Mouse (Mus musculus): Measurements from ENCODE around the gene Commd1. TPM values are rescaled to one million over a fixed set of nuclear protein-coding genes. Genes with fewer than 3 reads are reported as not detected.

The Commd1 gene
- polyA plus RNA-seq, 1 experiment from 2014 or later, result 282 TPM

DNA sequence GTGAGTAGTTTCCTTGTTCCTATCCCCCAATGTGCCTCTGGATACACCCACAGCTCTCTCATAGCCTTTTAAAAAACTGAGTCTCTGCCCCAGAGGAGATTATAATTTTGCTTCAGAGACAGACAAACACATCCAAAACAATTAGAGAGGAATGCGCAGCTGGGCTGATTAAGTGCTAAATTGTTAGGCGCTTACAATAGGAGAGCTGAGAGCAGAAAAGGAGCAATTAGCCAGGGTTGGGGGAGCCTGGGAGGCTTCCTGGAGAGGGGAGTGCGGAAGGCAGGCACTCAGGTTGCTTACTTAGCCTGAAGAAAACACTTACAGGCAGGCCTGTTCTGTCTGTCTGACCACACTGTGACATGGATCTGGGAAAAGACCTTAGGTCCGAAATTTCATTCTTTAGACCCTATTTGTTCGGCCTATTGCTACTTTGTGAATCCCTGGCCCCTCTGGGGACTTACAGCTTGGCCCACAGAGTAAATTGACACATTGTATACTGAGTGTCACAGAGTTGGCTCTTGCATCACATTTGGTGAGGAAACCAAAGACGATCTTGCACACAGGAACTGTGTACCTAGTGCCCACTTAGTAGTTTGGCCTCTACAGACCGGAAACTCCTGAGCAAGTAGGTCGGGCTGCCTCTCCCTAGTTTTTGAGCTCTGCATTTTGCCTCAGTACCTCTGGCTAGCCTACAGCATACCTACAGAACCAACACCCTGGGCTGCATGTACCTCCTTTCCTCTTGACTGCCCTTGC is 117.7 kb downstream of the Commd1 start:
- WGBS, result 55% methylated on average over 8 of the region's 8 CpGs
- Histone ChIP-seq H3K9me3 (ENCODE audit: control insufficient read depth, low read length) (no peaks in the 10 kb centered on the region), H3K4me1 (replicated peaks; ENCODE audit: control insufficient read depth, insufficient read depth, low read length) (peaks cover 9% of the 10 kb centered on the region), H3K27ac (no peak overlapping the region), H3K4me3 (replicated peaks; ENCODE audit: low read length) (no peak overlapping the region), H3K27me3 (ENCODE audit: control insufficient read depth, insufficient read depth, low read length) (peaks cover 34% of the 10 kb centered on the region), H3K9ac (no peak overlapping the region), H3K4me2 (replicated peaks) (no peak overlapping the region), H3K36me3 (replicated peaks; ENCODE audit: control insufficient read depth, insufficient read depth) (no peaks in the 10 kb centered on the region)
- DNase-seq (ENCODE audit: low spot score) (no peak), ATAC-seq (ENCODE audit: low FRiP score) (no peak)

DNA sequence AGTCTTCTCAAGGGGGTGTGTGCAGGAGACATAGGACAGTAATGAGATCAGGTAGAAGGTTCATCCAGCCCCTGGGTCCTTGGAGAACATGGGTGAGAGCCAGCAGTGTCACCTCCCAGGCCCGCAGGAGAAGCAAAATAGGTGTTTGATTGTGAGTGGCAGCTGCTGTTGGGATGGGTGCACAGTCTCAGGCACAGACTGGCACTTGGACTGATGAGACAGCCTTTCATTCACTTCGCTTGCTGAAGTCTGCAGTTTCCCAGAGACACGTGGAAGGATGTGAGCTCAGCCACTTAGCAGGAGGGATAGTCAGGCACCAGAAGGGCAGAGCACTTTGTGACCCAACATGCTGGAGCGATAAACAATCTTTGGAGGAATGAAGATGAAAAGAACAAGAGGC is 118.6 kb downstream of the Commd1 start:
- ATAC-seq (ENCODE audit: low FRiP score) (no peak), DNase-seq (ENCODE audit: low spot score) (no peak)
- no peak overlapping the region for H3K27ac ChIP-seq
- H3K27me3 ChIP-seq (ENCODE audit: control insufficient read depth, insufficient read depth, low read length), result peaks cover 43% of the 10 kb centered on the region
- H3K36me3 ChIP-seq (replicated peaks; ENCODE audit: control insufficient read depth, insufficient read depth), result no peaks in the 10 kb centered on the region
- no peak overlapping the region for H3K4me3 ChIP-seq (replicated peaks; ENCODE audit: low read length)
- 51% methylated on average over 4 of the region's 4 CpGs for WGBS
- no peak overlapping the region for H3K9ac ChIP-seq
- H3K9me3 ChIP-seq (ENCODE audit: control insufficient read depth, low read length), result no peaks in the 10 kb centered on the region
- H3K4me1 ChIP-seq (replicated peaks; ENCODE audit: control insufficient read depth, insufficient read depth, low read length), result peaks cover 14% of the 10 kb centered on the region
- H3K4me2 ChIP-seq (replicated peaks), result no peak overlapping the region

DNA sequence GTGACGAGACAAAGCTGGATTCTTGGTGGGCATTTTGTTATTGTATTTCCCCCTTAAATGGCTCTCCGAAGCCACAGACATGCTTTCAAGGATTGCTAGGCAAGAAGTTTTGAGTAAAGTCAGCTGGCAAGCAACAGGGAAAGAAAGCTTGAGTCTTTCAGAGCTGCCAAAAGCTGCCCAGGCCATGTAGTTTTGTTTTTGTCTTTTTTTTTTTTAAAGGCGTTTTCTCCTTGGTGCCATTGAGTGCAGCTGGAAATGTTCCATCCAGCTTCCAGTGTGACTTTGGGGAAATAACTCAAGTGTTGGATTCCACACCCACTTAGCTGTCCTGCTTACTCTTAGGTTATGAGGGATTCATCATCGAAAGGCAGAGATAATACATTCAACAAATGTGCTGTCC is 120.9 kb downstream of the Commd1 start:
- WGBS, result 51% methylated on average over 4 of the region's 4 CpGs
- Histone ChIP-seq H3K27me3 (ENCODE audit: control insufficient read depth, insufficient read depth, low read length) (peaks cover 65% of the 10 kb centered on the region), H3K4me1 (replicated peaks; ENCODE audit: control insufficient read depth, insufficient read depth, low read length) (peaks cover 14% of the 10 kb centered on the region), H3K4me2 (replicated peaks) (no peak overlapping the region; the same call in 1 of the 2 replicates), H3K27ac (no peak overlapping the region), H3K9ac (no peak overlapping the region), H3K36me3 (replicated peaks; ENCODE audit: control insufficient read depth, insufficient read depth) (no peaks in the 10 kb centered on the region), H3K4me3 (replicated peaks; ENCODE audit: low read length) (no peak overlapping the region), H3K9me3 (ENCODE audit: control insufficient read depth, low read length) (no peaks in the 10 kb centered on the region)
- ATAC-seq (ENCODE audit: low FRiP score) (no peak), DNase-seq (ENCODE audit: low spot score) (no peak)

DNA sequence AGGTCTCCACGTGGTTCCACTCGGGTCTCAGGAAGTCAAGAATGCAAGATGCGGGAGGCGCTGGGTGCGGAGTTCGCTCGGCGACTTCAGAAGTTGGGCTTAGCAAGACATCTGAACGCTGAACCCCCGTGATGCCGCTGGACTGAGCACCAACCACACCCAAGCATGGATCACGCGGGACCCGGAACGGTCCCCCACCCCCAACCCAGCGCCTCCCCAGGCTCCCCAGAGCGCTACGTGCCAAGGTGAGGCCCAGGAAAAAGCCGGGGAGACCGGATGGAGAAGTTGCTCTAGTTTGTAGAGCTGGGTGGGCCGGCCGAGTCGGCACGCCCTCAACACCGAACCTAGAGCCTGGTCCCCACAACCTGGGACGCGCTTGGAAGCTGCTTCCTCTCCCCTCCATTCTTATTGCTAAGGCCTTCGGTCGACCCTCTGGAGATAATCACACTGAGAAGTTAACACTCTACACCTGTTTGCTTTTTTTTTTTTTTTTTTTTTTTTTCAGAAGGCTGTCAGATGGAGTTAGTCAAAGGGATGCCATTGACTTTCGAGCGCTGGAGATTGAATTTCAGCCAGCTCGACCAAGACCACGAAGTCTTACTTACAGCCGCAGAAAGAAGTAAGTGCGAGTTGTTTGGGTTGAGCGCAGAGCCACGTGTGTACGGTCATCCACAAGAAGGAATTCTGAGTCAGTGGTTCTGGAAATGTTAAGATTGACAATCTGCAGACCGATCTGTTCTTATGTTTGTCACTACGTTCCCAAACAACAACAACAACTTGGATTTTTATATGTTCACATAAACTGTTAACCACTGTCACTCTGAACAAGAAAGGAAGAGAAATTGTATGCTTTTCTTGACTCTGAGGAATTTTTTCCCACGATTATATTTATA is 121.6 kb downstream of the Commd1 start, which contains the start of gene B3gnt2:
Gene B3gnt2 (minus strand): TSS at position 627 of the 893 bp plus-strand sequence.
- H3K4me2 ChIP-seq (replicated peaks), result peak within 1 kb of the TSS; percentile 99
- H3K9me3 ChIP-seq (ENCODE audit: control insufficient read depth, low read length), result no peaks in the 10 kb centered on the region
- 0 out of 2 replicates have a peak, but pooled peaks have one; percentile 4 for ATAC-seq (ENCODE audit: low FRiP score)
- peak within 1 kb of the TSS; percentile 81 for H3K4me3 ChIP-seq (replicated peaks; ENCODE audit: low read length)
- H3K27ac ChIP-seq, result 0 out of 2 replicates have a peak within 1 kb of the TSS, but pooled peaks have one; percentile 32
- WGBS, result 5% methylated on average over 41 of the region's 41 CpGs
- no peak for DNase-seq (ENCODE audit: low spot score)
- peaks cover 71% of the 10 kb centered on the region for H3K27me3 ChIP-seq (ENCODE audit: control insufficient read depth, insufficient read depth, low read length)
- H3K9ac ChIP-seq, result peak within 1 kb of the TSS; percentile 61
- H3K4me1 ChIP-seq (replicated peaks; ENCODE audit: control insufficient read depth, insufficient read depth, low read length), result peaks cover 14% of the 10 kb centered on the region
- no peaks in the 10 kb centered on the region for H3K36me3 ChIP-seq (replicated peaks; ENCODE audit: control insufficient read depth, insufficient read depth)

DNA sequence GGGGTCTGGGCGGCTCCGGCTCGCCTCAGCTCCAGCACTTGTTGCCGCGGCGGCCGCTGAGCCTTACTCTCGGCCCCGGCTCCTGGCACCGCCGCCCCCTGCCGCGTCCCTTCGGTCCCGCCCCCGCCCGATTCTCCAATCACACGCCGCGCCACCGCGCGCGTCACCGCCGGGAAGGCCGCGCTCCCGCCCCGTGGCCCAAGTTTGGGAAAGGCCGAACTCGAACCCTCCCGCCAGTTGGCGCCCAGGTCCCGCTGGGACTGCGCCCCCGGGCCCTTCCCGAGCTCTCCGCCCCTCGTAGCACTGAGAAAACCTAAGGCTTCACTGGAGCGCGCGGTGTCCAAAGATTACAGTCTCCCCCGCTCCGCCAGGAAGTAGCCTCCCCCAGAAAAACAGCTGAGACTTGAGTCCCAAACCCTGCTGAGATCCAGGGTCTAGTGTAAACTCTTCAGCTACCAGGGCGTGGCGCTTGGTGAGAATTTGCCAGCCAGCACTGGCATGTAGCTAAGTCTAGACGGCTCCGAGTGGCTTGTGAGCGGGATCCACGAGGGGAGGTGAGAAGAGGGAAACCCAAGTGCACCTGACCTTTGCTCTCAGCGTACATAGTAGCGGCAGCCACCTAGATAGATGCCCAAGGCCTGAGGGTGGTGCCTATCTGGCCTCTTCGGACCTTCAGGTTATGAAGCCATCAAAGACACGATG is 122.4 kb downstream of the Commd1 start:
- ATAC-seq (ENCODE audit: low FRiP score), result peak; percentile 93
- Histone ChIP-seq H3K9ac (peak overlapping the region; percentile 61), H3K4me2 (replicated peaks) (peak overlapping the region; percentile 99), H3K9me3 (ENCODE audit: control insufficient read depth, low read length) (no peaks in the 10 kb centered on the region), H3K36me3 (replicated peaks; ENCODE audit: control insufficient read depth, insufficient read depth) (no peaks in the 10 kb centered on the region), H3K4me1 (replicated peaks; ENCODE audit: control insufficient read depth, insufficient read depth, low read length) (peaks cover 14% of the 10 kb centered on the region), H3K27ac (0 out of 2 replicates have a peak overlapping the region, but pooled peaks have one; percentile 32), H3K4me3 (replicated peaks; ENCODE audit: low read length) (peak overlapping the region; percentile 81), H3K27me3 (ENCODE audit: control insufficient read depth, insufficient read depth, low read length) (peaks cover 76% of the 10 kb centered on the region)
- DNase-seq (ENCODE audit: low spot score), result peak; percentile 77
- WGBS, result under 1% methylated on average over 51 of the region's 55 CpGs

DNA sequence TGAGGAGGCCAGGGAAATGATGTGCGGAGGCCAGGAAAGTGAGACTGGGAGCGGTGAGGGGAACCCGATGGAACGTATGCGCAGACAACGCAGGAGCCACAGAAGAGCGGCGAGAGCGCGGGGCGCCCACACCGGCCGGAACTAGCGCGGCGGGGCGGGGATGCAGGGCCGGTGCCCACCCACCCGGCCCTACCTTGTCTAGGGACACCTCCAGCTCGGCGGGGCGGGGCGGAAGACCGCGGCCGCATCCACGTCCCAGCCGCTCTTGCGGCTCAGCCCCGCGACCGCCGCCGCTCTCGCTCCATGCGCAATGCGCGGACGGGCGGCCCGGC is 122.9 kb downstream of the Commd1 start:
- no peaks in the 10 kb centered on the region for H3K9me3 ChIP-seq (ENCODE audit: control insufficient read depth, low read length)
- no peaks in the 10 kb centered on the region for H3K36me3 ChIP-seq (replicated peaks; ENCODE audit: control insufficient read depth, insufficient read depth)
- H3K9ac ChIP-seq, result peak overlapping the region; percentile 61
- peaks cover 76% of the 10 kb centered on the region for H3K27me3 ChIP-seq (ENCODE audit: control insufficient read depth, insufficient read depth, low read length)
- H3K4me3 ChIP-seq (replicated peaks; ENCODE audit: low read length), result peak overlapping the region; percentile 81
- DNase-seq (ENCODE audit: low spot score) (no peak), ATAC-seq (ENCODE audit: low FRiP score) (peak; percentile 64; the same call in 1 of the 2 replicates)
- WGBS, result 0% methylated on average over 29 of the region's 41 CpGs
- H3K27ac ChIP-seq, result no peak overlapping the region
- peak overlapping the region; percentile 99 for H3K4me2 ChIP-seq (replicated peaks)
- H3K4me1 ChIP-seq (replicated peaks; ENCODE audit: control insufficient read depth, insufficient read depth, low read length), result peaks cover 14% of the 10 kb centered on the region

DNA sequence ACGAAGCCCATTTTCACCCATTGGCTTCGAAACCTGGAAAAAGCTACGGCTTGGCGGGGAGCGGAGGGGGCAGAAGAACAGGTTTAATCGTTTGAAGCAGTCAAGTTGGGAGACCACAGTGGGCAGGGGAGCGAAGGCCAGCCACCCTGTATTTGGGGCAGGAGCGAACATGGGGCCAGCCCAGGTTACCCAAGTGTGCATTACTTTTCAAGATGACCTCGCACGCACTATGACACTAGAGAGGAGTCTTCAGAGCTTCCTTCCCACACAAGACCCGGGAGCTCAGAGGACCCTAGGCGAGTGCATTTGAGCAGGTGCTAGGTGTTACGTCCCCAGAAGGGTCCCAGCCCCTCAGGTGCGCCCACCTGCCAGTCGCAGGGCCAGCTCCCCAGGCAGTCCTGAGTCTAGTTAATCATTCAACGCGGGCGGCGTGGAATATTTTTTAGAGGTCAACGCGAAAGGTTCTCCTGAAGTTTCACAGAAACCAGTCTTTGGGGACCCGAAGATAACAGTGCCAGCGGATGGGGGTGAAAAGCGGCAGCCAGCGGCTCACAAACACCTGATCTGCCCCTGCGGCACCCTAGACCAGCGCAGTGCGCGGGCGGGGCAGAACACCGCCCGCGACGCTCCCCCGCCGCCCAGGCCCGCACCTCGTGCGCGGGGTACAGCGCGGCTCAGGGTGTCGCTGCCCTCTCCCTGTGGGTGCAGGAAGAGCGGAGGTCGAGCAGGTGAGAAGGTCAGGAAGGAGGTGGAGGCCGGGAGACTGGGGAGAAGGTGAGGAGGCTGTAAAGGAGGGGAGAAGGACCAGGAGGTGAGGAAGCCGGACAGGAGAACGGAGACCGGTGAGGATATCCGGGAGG is 123.5 kb downstream of the Commd1 start:
- H3K4me2 ChIP-seq (replicated peaks), result peak overlapping the region; percentile 99
- H3K27me3 ChIP-seq (ENCODE audit: control insufficient read depth, insufficient read depth, low read length), result peaks cover 76% of the 10 kb centered on the region
- peak overlapping the region; percentile 61 for H3K9ac ChIP-seq
- peaks cover 14% of the 10 kb centered on the region for H3K4me1 ChIP-seq (replicated peaks; ENCODE audit: control insufficient read depth, insufficient read depth, low read length)
- WGBS, result 2% methylated on average over 50 of the region's 50 CpGs
- H3K36me3 ChIP-seq (replicated peaks; ENCODE audit: control insufficient read depth, insufficient read depth), result no peaks in the 10 kb centered on the region
- ATAC-seq (ENCODE audit: low FRiP score) (no peak), DNase-seq (ENCODE audit: low spot score) (no peak)
- H3K4me3 ChIP-seq (replicated peaks; ENCODE audit: low read length), result peak overlapping the region; percentile 81
- no peak overlapping the region for H3K27ac ChIP-seq
- H3K9me3 ChIP-seq (ENCODE audit: control insufficient read depth, low read length), result no peaks in the 10 kb centered on the region

DNA sequence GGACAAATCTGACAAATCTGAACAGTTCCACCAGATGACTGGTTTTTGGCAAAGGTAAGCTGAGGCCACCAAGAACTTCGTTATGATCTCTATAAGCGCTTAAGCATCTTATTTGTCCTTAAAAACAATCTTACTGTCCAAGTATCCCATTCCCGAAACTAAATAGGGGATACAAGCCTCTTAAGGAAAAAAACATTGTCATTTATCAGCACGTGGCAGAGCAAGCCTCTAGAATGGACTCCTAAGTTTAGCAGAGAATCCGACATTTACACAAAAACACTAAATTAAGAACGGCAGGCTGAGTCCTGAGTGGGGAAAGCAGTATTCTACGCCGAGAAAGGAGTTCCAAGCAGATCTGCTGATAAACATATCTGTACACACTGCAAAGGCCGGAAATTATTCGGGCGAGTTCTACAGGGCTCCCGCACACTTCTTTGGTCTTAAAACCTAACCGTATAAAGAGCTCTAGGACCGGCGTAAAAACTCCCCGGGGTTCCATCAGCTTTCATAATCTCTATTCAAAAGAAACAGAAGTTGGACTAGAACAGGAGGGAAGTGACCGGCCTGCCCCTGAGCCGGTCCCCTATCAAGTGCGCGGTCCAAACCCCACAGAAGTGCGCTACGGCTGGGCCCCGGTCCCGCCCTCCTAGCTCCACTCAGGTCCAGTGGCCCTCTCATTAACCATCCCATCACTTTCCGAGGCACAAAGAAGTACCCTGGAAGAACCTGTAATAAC is 124.3 kb downstream of the Commd1 start:
- Histone ChIP-seq H3K9ac (no peak overlapping the region), H3K27me3 (ENCODE audit: control insufficient read depth, insufficient read depth, low read length) (peaks cover 69% of the 10 kb centered on the region), H3K4me3 (replicated peaks; ENCODE audit: low read length) (peak overlapping the region; percentile 81), H3K4me2 (replicated peaks) (peak overlapping the region; percentile 99), H3K4me1 (replicated peaks; ENCODE audit: control insufficient read depth, insufficient read depth, low read length) (peaks cover 14% of the 10 kb centered on the region), H3K9me3 (ENCODE audit: control insufficient read depth, low read length) (no peaks in the 10 kb centered on the region), H3K36me3 (replicated peaks; ENCODE audit: control insufficient read depth, insufficient read depth) (no peaks in the 10 kb centered on the region), H3K27ac (no peak overlapping the region)
- ATAC-seq (ENCODE audit: low FRiP score), result no peak
- DNase-seq (ENCODE audit: low spot score), result no peak
- 20% methylated on average over 25 of the region's 25 CpGs for WGBS

Data from hindbrain, embryonic 14.5 days (tissue).